Mouse (Mus musculus): ENCODE results near the gene Mt3. TPM values are rescaled to one million over a fixed set of nuclear protein-coding genes. Genes with fewer than 3 reads are reported as not detected.
"Not testable (repeated sequence)": the region's sequence is repeated elsewhere in the genome, so short reads cannot be mapped to it uniquely, and the experiment has no call there.

Gene Mt3
- polyA plus RNA-seq, 1 experiment, result 3.0 TPM

DNA sequence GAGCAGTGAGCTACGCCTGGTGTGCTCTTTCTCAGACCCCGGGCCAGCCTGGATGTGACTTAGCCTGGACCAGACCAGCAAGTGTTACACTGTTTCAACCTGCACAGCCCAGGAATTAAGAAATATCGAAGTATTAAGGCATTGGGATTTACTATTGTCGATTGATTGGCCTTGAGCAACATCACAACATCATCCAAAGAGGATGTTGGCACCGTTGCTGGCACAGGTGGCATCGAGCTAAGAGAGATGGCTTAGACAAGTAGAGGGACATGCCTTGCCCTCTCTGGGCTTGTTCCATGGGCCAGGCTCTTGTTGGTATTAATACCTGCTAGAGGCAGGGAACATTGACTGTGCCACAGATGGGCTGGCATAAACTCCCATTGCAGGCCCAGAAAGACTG is 16.9 kb upstream of the Mt3 start:
- no peak overlapping the region for H3K27ac ChIP-seq (ENCODE audit: control insufficient read depth, insufficient read depth, low read depth, low read length, poor library complexity)
- WGBS, result 76% methylated on average over 6 of the region's 6 CpGs
- H3K4me3 ChIP-seq (replicated peaks; ENCODE audit: control insufficient read depth, low read depth, low read length), result no peak overlapping the region
- TF ChIP-seq CTCF (IDR thresholded peaks at IDR 0.05; ENCODE audit: control insufficient read depth, insufficient read depth, low read length), result no peak
- H3K4me1 ChIP-seq (ENCODE audit: control insufficient read depth, insufficient read depth, low read length), result no peaks in the 10 kb centered on the region

DNA sequence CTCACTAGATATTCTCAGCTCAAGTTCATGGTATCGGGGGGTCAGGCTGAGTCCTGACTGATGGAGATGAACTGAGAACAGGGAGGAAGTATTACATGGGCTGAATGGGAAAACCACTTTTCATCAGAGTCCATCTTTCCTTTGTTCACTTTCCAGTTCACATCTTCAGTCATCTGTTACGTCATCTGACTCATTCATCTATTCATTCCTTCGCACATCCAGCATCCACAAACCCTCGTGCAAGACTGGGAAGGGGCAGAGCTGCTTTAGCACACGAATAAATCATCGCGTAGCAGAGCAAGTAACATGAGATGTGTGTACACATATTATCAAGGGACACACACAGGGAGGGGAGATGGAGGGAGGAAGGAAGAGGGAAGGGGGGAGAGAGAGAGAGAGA is 16.2 kb upstream of the Mt3 start:
- H3K4me3 ChIP-seq (replicated peaks; ENCODE audit: control insufficient read depth, low read depth, low read length), result no peak overlapping the region
- H3K27ac ChIP-seq (ENCODE audit: control insufficient read depth, insufficient read depth, low read depth, low read length, poor library complexity), result no peak overlapping the region
- no peaks in the 10 kb centered on the region for H3K4me1 ChIP-seq (ENCODE audit: control insufficient read depth, insufficient read depth, low read length)
- TF ChIP-seq POLR2A (IDR thresholded peaks at IDR 0.05; ENCODE audit: borderline replicate concordance, control insufficient read depth, low read depth, low read length) (no peak), CTCF (IDR thresholded peaks at IDR 0.05; ENCODE audit: control insufficient read depth, insufficient read depth, low read length) (no peak)
- 76% methylated on average over 7 of the region's 7 CpGs for WGBS

DNA sequence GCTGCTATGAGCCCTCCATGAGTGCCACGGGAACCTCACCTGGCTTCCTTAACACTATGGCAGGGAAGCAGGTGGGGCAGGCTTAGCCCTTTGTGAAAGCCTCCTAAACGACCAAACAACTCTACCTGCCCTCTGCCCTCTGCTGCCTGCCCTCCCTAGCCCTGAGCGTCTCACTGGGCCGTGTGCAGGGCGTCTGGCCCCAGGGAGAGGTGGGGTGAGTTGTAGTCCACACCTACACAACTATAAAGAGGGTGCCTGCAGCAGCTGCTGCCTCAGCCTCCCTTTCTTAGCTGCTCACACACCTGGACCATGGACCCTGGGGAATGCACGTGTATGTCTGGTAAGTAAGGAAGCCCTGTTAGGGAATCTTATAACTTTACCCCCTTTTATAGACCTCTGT is 15.5 kb upstream of the Mt3 start, which contains the start of gene Mt4:
Gene Mt4, plus strand, starts transcription at position 265 of the 400 bp plus-strand sequence.
- TF ChIP-seq POLR2A (IDR thresholded peaks at IDR 0.05; ENCODE audit: borderline replicate concordance, control insufficient read depth, low read depth, low read length) (no peak), CTCF (IDR thresholded peaks at IDR 0.05; ENCODE audit: control insufficient read depth, insufficient read depth, low read length) (no peak)
- no peak within 1 kb of the TSS for H3K4me3 ChIP-seq (replicated peaks; ENCODE audit: control insufficient read depth, low read depth, low read length)
- no peaks in the 10 kb centered on the region for H3K4me1 ChIP-seq (ENCODE audit: control insufficient read depth, insufficient read depth, low read length)
- no peak within 1 kb of the TSS for H3K27ac ChIP-seq (ENCODE audit: control insufficient read depth, insufficient read depth, low read depth, low read length, poor library complexity)
- WGBS, result 56% methylated on average over 6 of the region's 6 CpGs

DNA sequence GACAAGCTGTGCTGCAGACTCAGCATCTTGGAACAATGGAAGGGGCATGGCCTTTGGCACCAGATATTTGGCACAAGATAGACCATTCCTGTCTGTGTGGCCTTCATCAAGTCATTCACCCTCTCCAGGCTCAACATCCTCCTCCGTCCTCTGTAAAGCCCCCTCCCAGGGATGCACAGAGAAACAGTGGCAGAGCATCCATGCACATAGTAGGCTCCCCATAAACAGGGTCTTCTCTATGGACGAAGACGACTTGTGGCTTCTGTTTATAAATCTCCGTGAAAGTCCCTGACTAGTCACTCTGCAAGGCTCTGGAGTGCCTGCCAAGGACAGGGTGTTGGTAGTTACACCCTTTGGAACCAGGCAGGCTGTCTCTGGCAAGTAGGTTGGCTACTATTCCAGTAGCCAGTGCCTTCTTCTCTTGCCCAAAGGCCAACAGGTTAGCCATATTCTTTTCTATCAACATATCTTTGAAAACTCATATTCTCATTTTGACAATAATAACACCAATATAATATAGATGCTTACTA is 12.1 kb upstream of the Mt3 start:
- 83% methylated on average over 4 of the region's 4 CpGs for WGBS
- Histone ChIP-seq H3K4me3 (replicated peaks; ENCODE audit: control insufficient read depth, low read depth, low read length) (no peak overlapping the region), H3K4me1 (ENCODE audit: control insufficient read depth, insufficient read depth, low read length) (no peaks in the 10 kb centered on the region), H3K27ac (ENCODE audit: control insufficient read depth, insufficient read depth, low read depth, low read length, poor library complexity) (no peak overlapping the region)
- TF ChIP-seq CTCF (IDR thresholded peaks at IDR 0.05; ENCODE audit: control insufficient read depth, insufficient read depth, low read length) (no peak), POLR2A (IDR thresholded peaks at IDR 0.05; ENCODE audit: borderline replicate concordance, control insufficient read depth, low read depth, low read length) (no peak)

DNA sequence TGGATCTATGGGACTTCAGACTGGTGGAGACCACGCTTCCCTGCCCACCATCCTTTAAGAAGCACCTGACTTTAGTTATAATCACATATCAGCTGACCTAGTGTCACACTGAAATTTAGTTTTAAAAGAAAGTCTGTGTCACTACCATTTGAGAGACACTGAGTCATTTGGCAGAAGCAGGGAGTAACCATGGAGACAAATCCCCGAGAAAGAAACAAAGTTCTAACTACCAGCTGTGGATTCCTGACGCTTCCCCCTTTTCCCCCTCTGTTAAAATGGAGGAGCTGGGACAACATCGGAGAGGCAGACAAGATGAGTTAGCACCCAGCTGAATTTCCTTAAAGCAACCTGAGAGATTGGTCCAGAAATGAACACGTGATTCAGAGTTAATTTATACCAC is 4.2 kb upstream of the Mt3 start:
- WGBS, result 45% methylated on average over 5 of the region's 5 CpGs
- Histone ChIP-seq H3K27ac (ENCODE audit: control insufficient read depth, insufficient read depth, low read depth, low read length, poor library complexity) (no peak overlapping the region), H3K4me1 (ENCODE audit: control insufficient read depth, insufficient read depth, low read length) (no peaks in the 10 kb centered on the region; the same call in 1 of the 2 replicates), H3K4me3 (replicated peaks; ENCODE audit: control insufficient read depth, low read depth, low read length) (no peak overlapping the region)
- TF ChIP-seq POLR2A (IDR thresholded peaks at IDR 0.05; ENCODE audit: borderline replicate concordance, control insufficient read depth, low read depth, low read length) (no peak), CTCF (IDR thresholded peaks at IDR 0.05; ENCODE audit: control insufficient read depth, insufficient read depth, low read length) (no peak)

DNA sequence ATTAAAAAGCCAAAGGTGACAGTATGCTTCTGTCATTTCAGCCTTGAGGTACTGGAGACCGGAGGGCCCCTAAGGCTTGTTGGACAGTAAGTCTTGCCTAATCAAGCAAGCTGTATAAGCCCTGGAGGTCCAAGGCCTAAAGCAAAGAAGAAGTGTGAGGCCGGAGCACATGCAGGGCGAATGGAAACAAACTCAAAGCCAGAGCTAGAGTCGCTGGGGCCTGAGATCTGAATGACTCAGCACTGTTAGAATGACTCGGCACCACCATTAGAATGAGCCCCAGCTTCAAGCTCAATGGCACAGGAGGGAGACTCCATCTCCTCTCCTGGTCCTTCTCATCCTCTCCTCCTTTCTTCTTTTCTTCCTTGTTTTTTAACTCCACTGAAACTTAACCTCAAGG is 1.5 kb upstream of the Mt3 start:
- no peak for TF ChIP-seq CTCF (IDR thresholded peaks at IDR 0.05; ENCODE audit: control insufficient read depth, insufficient read depth, low read length)
- no peak for TF ChIP-seq POLR2A (IDR thresholded peaks at IDR 0.05; ENCODE audit: borderline replicate concordance, control insufficient read depth, low read depth, low read length)
- no peak overlapping the region for H3K27ac ChIP-seq (ENCODE audit: control insufficient read depth, insufficient read depth, low read depth, low read length, poor library complexity)
- no peaks in the 10 kb centered on the region; the same call in 1 of the 2 replicates for H3K4me1 ChIP-seq (ENCODE audit: control insufficient read depth, insufficient read depth, low read length)
- no peak overlapping the region for H3K4me3 ChIP-seq (replicated peaks; ENCODE audit: control insufficient read depth, low read depth, low read length)
- WGBS, result 29% methylated on average over 5 of the region's 5 CpGs

DNA sequence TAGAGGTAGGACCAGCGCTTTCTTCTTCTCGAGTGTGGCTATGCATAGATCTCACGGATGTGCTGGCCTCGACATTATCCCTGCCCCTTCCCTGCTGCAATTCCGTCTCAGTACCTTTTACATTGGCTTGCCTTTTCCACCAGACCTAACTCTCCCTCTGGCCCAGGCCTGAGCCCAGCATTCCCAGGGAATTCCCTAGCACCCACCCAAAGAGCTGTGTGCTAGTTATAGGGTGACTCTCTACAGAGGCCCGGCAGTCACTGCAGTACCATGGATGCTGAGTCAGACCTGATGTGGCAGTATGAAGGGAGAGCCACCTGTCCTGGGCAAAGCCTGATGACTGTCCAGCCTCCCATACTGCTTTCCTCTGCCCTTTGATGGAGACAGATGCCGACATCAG is 1.0 kb downstream of the Mt3 start:
- H3K27ac ChIP-seq (ENCODE audit: control insufficient read depth, insufficient read depth, low read depth, low read length, poor library complexity), result no peak overlapping the region
- WGBS, result 40% methylated on average over 7 of the region's 7 CpGs
- no peak for TF ChIP-seq CTCF (IDR thresholded peaks at IDR 0.05; ENCODE audit: control insufficient read depth, insufficient read depth, low read length)
- TF ChIP-seq POLR2A (IDR thresholded peaks at IDR 0.05; ENCODE audit: borderline replicate concordance, control insufficient read depth, low read depth, low read length), result no peak
- H3K4me1 ChIP-seq (ENCODE audit: control insufficient read depth, insufficient read depth, low read length), result no peaks in the 10 kb centered on the region; the same call in 1 of the 2 replicates
- no peak overlapping the region for H3K4me3 ChIP-seq (replicated peaks; ENCODE audit: control insufficient read depth, low read depth, low read length)

DNA sequence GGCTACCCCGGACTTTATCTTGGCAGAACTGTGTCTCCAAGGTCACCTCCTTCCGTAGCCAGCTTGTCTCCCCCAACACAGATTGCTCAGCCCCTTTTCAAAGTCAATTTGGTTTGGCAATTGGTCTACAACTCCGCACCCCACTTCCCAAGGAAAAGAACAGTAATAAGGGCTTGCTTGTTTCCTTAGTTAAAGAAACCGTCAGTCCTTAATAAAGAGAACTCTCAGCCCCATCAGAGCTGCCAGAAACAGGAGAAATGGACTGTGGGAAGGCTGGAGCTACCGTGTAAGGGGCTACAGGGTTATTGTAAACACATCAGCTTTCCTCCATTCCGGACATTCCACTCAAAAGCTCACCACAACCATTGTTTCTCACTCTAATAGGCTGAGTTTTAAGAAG is 2.1 kb downstream of the Mt3 start:
- H3K27ac ChIP-seq (ENCODE audit: control insufficient read depth, insufficient read depth, low read depth, low read length, poor library complexity), result no peak overlapping the region
- no peaks in the 10 kb centered on the region; the same call in 1 of the 2 replicates for H3K4me1 ChIP-seq (ENCODE audit: control insufficient read depth, insufficient read depth, low read length)
- 56% methylated on average over 6 of the region's 6 CpGs for WGBS
- no peak for TF ChIP-seq POLR2A (IDR thresholded peaks at IDR 0.05; ENCODE audit: borderline replicate concordance, control insufficient read depth, low read depth, low read length)
- TF ChIP-seq CTCF (IDR thresholded peaks at IDR 0.05; ENCODE audit: control insufficient read depth, insufficient read depth, low read length), result no peak
- H3K4me3 ChIP-seq (replicated peaks; ENCODE audit: control insufficient read depth, low read depth, low read length), result no peak overlapping the region

DNA sequence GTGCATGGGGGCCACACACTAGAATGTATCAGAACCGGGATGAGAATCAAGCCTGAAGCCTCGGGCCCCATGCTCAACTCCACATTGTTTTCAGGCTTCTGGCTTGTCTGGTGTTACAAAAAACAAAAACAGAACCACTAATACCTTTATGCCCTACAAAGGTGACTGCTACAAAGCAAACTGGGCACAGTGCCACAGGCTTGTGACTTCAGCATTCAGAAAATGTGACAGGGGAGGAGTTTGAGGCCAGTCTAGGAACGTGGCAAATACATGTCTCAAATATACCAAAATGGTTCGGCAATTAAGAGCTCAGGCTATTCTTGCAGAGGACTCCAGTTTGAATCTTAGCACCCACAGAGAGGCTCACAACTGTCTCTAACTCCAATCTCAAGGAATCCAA is 3.7 kb downstream of the Mt3 start:
- no peak overlapping the region for H3K4me3 ChIP-seq (replicated peaks; ENCODE audit: control insufficient read depth, low read depth, low read length)
- 48% methylated on average over 4 of the region's 4 CpGs for WGBS
- no peak overlapping the region for H3K27ac ChIP-seq (ENCODE audit: control insufficient read depth, insufficient read depth, low read depth, low read length, poor library complexity)
- no peaks in the 10 kb centered on the region; the same call in 1 of the 2 replicates for H3K4me1 ChIP-seq (ENCODE audit: control insufficient read depth, insufficient read depth, low read length)
- TF ChIP-seq POLR2A (IDR thresholded peaks at IDR 0.05; ENCODE audit: borderline replicate concordance, control insufficient read depth, low read depth, low read length), result no peak
- TF ChIP-seq CTCF (IDR thresholded peaks at IDR 0.05; ENCODE audit: control insufficient read depth, insufficient read depth, low read length), result no peak

DNA sequence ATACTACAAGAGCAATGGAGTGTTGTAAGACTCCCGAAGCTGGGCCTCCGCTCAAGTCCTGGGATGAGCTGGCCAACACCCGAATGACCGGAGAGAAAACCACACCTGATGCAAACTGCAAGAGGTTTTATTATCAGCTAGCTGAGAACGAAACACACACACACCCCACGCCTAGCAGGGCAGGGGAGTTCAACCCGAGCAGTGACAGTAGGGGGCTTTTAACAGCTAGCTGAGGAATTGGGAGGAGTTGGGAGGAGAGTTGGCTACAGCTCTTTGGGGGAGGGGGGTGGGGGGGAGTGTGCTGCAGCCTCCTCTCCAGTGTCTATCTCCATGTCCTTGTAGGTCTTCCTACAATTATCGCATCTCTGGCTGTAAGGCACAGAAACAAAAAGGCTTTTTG is 13.4 kb downstream of the Mt3 start:
- not testable (repeated sequence) for H3K4me1 ChIP-seq (ENCODE audit: control insufficient read depth, insufficient read depth, low read length); H3K4me3 ChIP-seq (replicated peaks; ENCODE audit: control insufficient read depth, low read depth, low read length); H3K27ac ChIP-seq (ENCODE audit: control insufficient read depth, insufficient read depth, low read depth, low read length, poor library complexity)
- WGBS, result 75% methylated on average over 8 of the region's 8 CpGs
